Mouse (Mus musculus): ENCODE results near the gene Stpg4. TPM values are rescaled to one million over a fixed set of nuclear protein-coding genes. Genes with fewer than 3 reads are reported as not detected.

Stpg4 gene
- total and polyA plus RNA-seq, 3 experiments, result 0.33 TPM; not detected in 2

- ATAC-seq (ENCODE audit: extremely low read depth, insufficient number of reproducible peaks, low FRiP score, poor library complexity, severe bottlenecking), result 0 out of 2 replicates have a peak, but pooled peaks have one; percentile 8
- Histone ChIP-seq H3K9me3 (replicated peaks) (no peaks in the 10 kb centered on the region), H3K4me3 (ENCODE audit: low read depth, low read length) (no peak overlapping the region), H3K27me3 (ENCODE audit: insufficient read depth, low read length) (no peaks in the 10 kb centered on the region), H3K36me3 (replicated peaks) (peaks cover 95% of the 10 kb centered on the region), H3K4me1 (ENCODE audit: insufficient read depth, low read depth, low read length) (peaks cover 6% of the 10 kb centered on the region; the same call in 1 of the 2 replicates)
- TF ChIP-seq CTCF (IDR thresholded peaks at IDR 0.05; ENCODE audit: low read depth, low read length) (no peak), GATA2 (IDR thresholded peaks at IDR 0.05; ENCODE audit: borderline replicate concordance, low read depth, low read length) (no peak), GATA1 (IDR thresholded peaks at IDR 0.05; ENCODE audit: borderline replicate concordance, low read length) (no peak), POLR2AphosphoS5 (IDR thresholded peaks at IDR 0.05; ENCODE audit: insufficient replicate concordance, low read depth, low read length) (no peak), TAL1 (conservative IDR thresholded peaks at IDR 0.05; ENCODE audit: low read depth, low read length) (no peak)
- DNase-seq (ENCODE audit: low spot score), result no peak
Observed at GRCm38 (mm10) chr17:87365268-87365667, 62.3 kb downstream of the Stpg4 start.

GRCm38 (mm10) chr17:87364108-87364507 is 63.4 kb downstream of the Stpg4 start:
- H3K4me3 ChIP-seq (ENCODE audit: low read depth, low read length), result no peak overlapping the region
- peaks cover 6% of the 10 kb centered on the region; the same call in 1 of the 2 replicates for H3K4me1 ChIP-seq (ENCODE audit: insufficient read depth, low read depth, low read length)
- no peaks in the 10 kb centered on the region for H3K27me3 ChIP-seq (ENCODE audit: insufficient read depth, low read length)
- no peak for TF ChIP-seq GATA2 (IDR thresholded peaks at IDR 0.05; ENCODE audit: borderline replicate concordance, low read depth, low read length)
- TF ChIP-seq POLR2AphosphoS5 (IDR thresholded peaks at IDR 0.05; ENCODE audit: insufficient replicate concordance, low read depth, low read length), result no peak
- no peak for TF ChIP-seq GATA1 (IDR thresholded peaks at IDR 0.05; ENCODE audit: borderline replicate concordance, low read length)
- TF ChIP-seq CTCF (IDR thresholded peaks at IDR 0.05; ENCODE audit: low read depth, low read length), result no peak
- no peak for TF ChIP-seq TAL1 (conservative IDR thresholded peaks at IDR 0.05; ENCODE audit: low read depth, low read length)
- H3K9me3 ChIP-seq (replicated peaks), result no peaks in the 10 kb centered on the region
- peaks cover 96% of the 10 kb centered on the region for H3K36me3 ChIP-seq (replicated peaks)
- ATAC-seq (ENCODE audit: extremely low read depth, insufficient number of reproducible peaks, low FRiP score, poor library complexity, severe bottlenecking) (no peak), DNase-seq (ENCODE audit: low spot score) (no peak)

DNA sequence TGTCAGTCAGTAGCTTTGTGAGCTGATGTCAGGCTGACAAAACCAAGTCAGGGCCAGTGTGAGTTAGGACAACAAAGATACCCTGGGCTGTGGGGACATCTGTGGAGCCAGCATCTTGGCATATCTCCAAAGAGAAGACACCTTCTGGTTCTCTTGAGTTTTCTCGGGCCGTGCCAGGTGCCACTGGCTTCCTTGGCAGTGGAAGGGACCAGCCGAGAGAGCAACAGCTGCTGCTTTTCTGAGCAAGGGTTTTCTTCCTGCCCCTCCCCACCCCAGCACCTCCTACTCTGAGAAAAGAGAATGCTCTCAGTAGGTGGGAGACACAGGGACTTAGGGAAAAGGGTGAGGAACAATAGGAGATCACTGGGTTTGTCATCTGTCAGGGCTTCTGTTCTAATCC is 66.4 kb downstream of the Stpg4 start:
- no peaks in the 10 kb centered on the region for H3K27me3 ChIP-seq (ENCODE audit: insufficient read depth, low read length)
- TF ChIP-seq POLR2AphosphoS5 (IDR thresholded peaks at IDR 0.05; ENCODE audit: insufficient replicate concordance, low read depth, low read length) (no peak), CTCF (IDR thresholded peaks at IDR 0.05; ENCODE audit: low read depth, low read length) (no peak), GATA1 (IDR thresholded peaks at IDR 0.05; ENCODE audit: borderline replicate concordance, low read length) (no peak), TAL1 (conservative IDR thresholded peaks at IDR 0.05; ENCODE audit: low read depth, low read length) (no peak), GATA2 (IDR thresholded peaks at IDR 0.05; ENCODE audit: borderline replicate concordance, low read depth, low read length) (no peak)
- no peak overlapping the region for H3K4me3 ChIP-seq (ENCODE audit: low read depth, low read length)
- no peaks in the 10 kb centered on the region for H3K9me3 ChIP-seq (replicated peaks)
- H3K36me3 ChIP-seq (replicated peaks), result peaks cover 98% of the 10 kb centered on the region
- H3K4me1 ChIP-seq (ENCODE audit: insufficient read depth, low read depth, low read length), result peaks cover 6% of the 10 kb centered on the region; the same call in 1 of the 2 replicates
- ATAC-seq (ENCODE audit: extremely low read depth, insufficient number of reproducible peaks, low FRiP score, poor library complexity, severe bottlenecking) (no peak), DNase-seq (ENCODE audit: low spot score) (no peak)

DNA sequence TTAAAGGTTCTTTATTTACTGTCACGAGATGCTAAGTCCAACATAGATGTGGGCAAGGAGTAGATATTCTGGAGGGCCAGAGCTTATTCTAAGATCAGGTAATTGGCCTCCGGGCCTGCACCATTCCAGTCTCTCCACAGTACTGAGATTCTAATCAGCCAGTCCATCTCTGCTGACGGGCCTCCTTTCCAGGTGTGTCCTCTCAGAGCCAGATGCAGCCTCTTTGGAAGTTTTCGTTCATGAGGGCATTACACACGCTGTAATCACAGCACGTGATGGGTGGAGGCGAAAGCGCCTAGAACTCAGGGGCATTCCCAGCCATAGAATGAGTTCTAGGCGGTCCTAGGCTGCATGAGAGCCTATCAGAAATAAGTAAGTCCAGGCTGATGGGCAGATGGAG is 70.0 kb downstream of the Stpg4 start:
- Histone ChIP-seq H3K36me3 (replicated peaks) (peaks cover 97% of the 10 kb centered on the region), H3K27me3 (ENCODE audit: insufficient read depth, low read length) (no peaks in the 10 kb centered on the region), H3K4me3 (ENCODE audit: low read depth, low read length) (no peak overlapping the region), H3K4me1 (ENCODE audit: insufficient read depth, low read depth, low read length) (no peaks in the 10 kb centered on the region), H3K9me3 (replicated peaks) (no peaks in the 10 kb centered on the region)
- no peak for TF ChIP-seq GATA2 (IDR thresholded peaks at IDR 0.05; ENCODE audit: borderline replicate concordance, low read depth, low read length)
- no peak for TF ChIP-seq CTCF (IDR thresholded peaks at IDR 0.05; ENCODE audit: low read depth, low read length)
- no peak for ATAC-seq (ENCODE audit: extremely low read depth, insufficient number of reproducible peaks, low FRiP score, poor library complexity, severe bottlenecking)
- no peak for DNase-seq (ENCODE audit: low spot score)

DNA sequence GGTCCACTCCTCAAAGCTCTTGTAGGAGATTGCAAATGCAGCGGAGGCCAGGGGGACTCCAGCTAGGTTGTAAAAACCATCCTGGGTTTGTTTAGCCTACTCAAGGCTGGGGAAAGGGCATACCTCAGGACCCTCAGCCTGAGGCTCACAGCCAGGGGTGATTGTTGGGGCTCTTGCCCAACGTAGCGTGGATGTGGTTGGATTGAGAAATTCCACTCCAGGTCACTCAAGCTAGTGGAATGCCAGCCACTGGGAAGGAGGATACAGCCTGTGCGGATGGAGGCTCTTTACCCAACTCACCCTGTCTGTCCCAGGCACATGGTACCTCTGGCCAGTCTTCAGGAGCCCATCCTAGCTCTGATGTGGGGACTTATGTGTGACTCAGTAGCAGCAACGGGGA is 71.3 kb downstream of the Stpg4 start:
- no peaks in the 10 kb centered on the region for H3K27me3 ChIP-seq (ENCODE audit: insufficient read depth, low read length)
- H3K4me3 ChIP-seq (ENCODE audit: low read depth, low read length), result no peak overlapping the region
- ATAC-seq (ENCODE audit: extremely low read depth, insufficient number of reproducible peaks, low FRiP score, poor library complexity, severe bottlenecking) (no peak), DNase-seq (ENCODE audit: low spot score) (no peak)
- TF ChIP-seq GATA2 (IDR thresholded peaks at IDR 0.05; ENCODE audit: borderline replicate concordance, low read depth, low read length) (no peak), CTCF (IDR thresholded peaks at IDR 0.05; ENCODE audit: low read depth, low read length) (no peak), TAL1 (conservative IDR thresholded peaks at IDR 0.05; ENCODE audit: low read depth, low read length) (no peak), POLR2AphosphoS5 (IDR thresholded peaks at IDR 0.05; ENCODE audit: insufficient replicate concordance, low read depth, low read length) (no peak), GATA1 (IDR thresholded peaks at IDR 0.05; ENCODE audit: borderline replicate concordance, low read length) (no peak)
- no peaks in the 10 kb centered on the region for H3K9me3 ChIP-seq (replicated peaks)
- no peaks in the 10 kb centered on the region; the same call in 1 of the 2 replicates for H3K4me1 ChIP-seq (ENCODE audit: insufficient read depth, low read depth, low read length)
- peaks cover 96% of the 10 kb centered on the region for H3K36me3 ChIP-seq (replicated peaks)

- no peak for ATAC-seq (ENCODE audit: extremely low read depth, insufficient number of reproducible peaks, low FRiP score, poor library complexity, severe bottlenecking)
- TF ChIP-seq GATA1 (IDR thresholded peaks at IDR 0.05; ENCODE audit: borderline replicate concordance, low read length) (no peak), CTCF (IDR thresholded peaks at IDR 0.05; ENCODE audit: low read depth, low read length) (no peak), TAL1 (conservative IDR thresholded peaks at IDR 0.05; ENCODE audit: low read depth, low read length) (no peak), POLR2AphosphoS5 (IDR thresholded peaks at IDR 0.05; ENCODE audit: insufficient replicate concordance, low read depth, low read length) (no peak), GATA2 (IDR thresholded peaks at IDR 0.05; ENCODE audit: borderline replicate concordance, low read depth, low read length) (no peak)
- Histone ChIP-seq H3K4me3 (ENCODE audit: low read depth, low read length) (no peak overlapping the region), H3K4me1 (ENCODE audit: insufficient read depth, low read depth, low read length) (no peaks in the 10 kb centered on the region; the same call in 1 of the 2 replicates), H3K27me3 (ENCODE audit: insufficient read depth, low read length) (no peaks in the 10 kb centered on the region), H3K9me3 (replicated peaks) (no peaks in the 10 kb centered on the region), H3K36me3 (replicated peaks) (peaks cover 96% of the 10 kb centered on the region)
- DNase-seq (ENCODE audit: low spot score), result no peak
Observed at GRCm38 (mm10) chr17:87355456-87355855, 72.1 kb downstream of the Stpg4 start.

All from G1E (cell line).